In the genomic region with DNA sequence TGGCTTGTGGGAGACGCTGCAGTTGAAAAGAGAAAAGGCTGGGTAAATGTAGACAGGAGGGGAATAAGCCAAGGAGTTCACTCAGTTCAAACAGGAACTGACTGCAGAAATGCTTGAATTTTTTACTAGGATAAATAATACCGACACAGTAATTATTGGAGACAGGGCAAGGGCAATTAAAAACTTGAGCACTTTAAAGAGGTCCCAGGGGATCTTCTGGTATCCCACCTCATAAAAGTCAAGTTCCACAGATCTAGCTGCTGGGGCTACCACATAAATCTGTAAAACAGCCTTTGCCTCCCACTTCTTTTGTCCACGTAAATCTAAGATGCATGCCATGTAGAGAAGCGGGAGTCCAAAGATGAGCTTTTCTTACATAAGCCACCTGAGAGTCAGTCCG, we compare ENCODE assay signal across 25 mouse cellular contexts.
"Had no signal": no experiment of that assay in that cellular context is flagged by ENCODE, and none has a peak within 500 bp of the region (broad histone marks: within the 10 kb centered on the region; RNA-seq: fewer than 3 reads in every experiment).

No protein-coding gene starts in this region.

- DNase-seq: gastrocnemius, postnatal 14 days; gastrocnemius, postnatal 36 days; heart, adult 18-20 months; heart, postnatal 14 days; heart, postnatal 36 days; kidney, adult 2 months; kidney, adult 9 months; kidney, postnatal 25 days; kidney, postnatal 4 days had no signal

- H3K27ac ChIP-seq: heart, embryonic 13.5 days; heart, embryonic 15.5 days; hindbrain, embryonic 13.5 days; hindbrain, embryonic 15.5 days; hindbrain, postnatal 0 days; intestine, embryonic 15.5 days; layer of hippocampus, adult 2 months; left cerebral cortex, adult 2 months; limb, embryonic 12.5 days; limb, embryonic 15.5 days; liver, embryonic 12.5 days; liver, embryonic 14.5 days had no signal

- H3K9me3 ChIP-seq: heart, embryonic 13.5 days; heart, embryonic 15.5 days; hindbrain, embryonic 13.5 days; hindbrain, embryonic 15.5 days; intestine, embryonic 15.5 days; limb, embryonic 12.5 days; limb, embryonic 15.5 days; liver, embryonic 12.5 days had no signal

- H3K4me2 ChIP-seq: heart, embryonic 11.5 days; heart, embryonic 13.5 days; heart, embryonic 15.5 days; hindbrain, embryonic 13.5 days; hindbrain, embryonic 15.5 days; intestine, embryonic 15.5 days; limb, embryonic 12.5 days; limb, embryonic 15.5 days; liver, embryonic 12.5 days had no signal

- H3K4me3 ChIP-seq: heart, embryonic 13.5 days; heart, embryonic 15.5 days; hindbrain, embryonic 13.5 days; hindbrain, embryonic 15.5 days; intestine, embryonic 15.5 days; layer of hippocampus, adult 2 months; left cerebral cortex, adult 2 months; limb, embryonic 12.5 days; limb, embryonic 15.5 days; liver, embryonic 12.5 days had no signal

- H3K27me3 ChIP-seq: heart, embryonic 13.5 days; heart, embryonic 15.5 days; hindbrain, embryonic 15.5 days; intestine, embryonic 15.5 days; limb, embryonic 12.5 days; liver, embryonic 12.5 days had no signal

- H3K4me1 ChIP-seq: heart, embryonic 13.5 days; heart, embryonic 15.5 days; hindbrain, embryonic 15.5 days; intestine, embryonic 15.5 days; liver, embryonic 12.5 days had no signal

- ATAC-seq: forebrain, embryonic 16.5 days; hindbrain, postnatal 0 days; inflammation-experienced regulatory T-cells, adult 6 months; intestine, embryonic 15.5 days; intestine, postnatal 0 days; liver, embryonic 12.5 days had no signal

- H3K9ac ChIP-seq: heart, embryonic 13.5 days; heart, embryonic 15.5 days; hindbrain, embryonic 13.5 days; hindbrain, embryonic 15.5 days; intestine, embryonic 15.5 days; limb, embryonic 12.5 days; limb, embryonic 15.5 days; liver, embryonic 12.5 days; liver, embryonic 14.5 days had no signal

- H3K36me3 ChIP-seq: heart, embryonic 13.5 days; heart, embryonic 15.5 days; hindbrain, embryonic 13.5 days; hindbrain, embryonic 15.5 days; intestine, embryonic 15.5 days; limb, embryonic 12.5 days; limb, embryonic 15.5 days; liver, embryonic 12.5 days had no signal
